Mouse (Mus musculus): ENCODE measurements at regions not wholly inside any gene's neighbourhood (a gene's known extent, or its start where the extent isn't known, plus 50 kb on each side); places are given as distances from the start of the nearest gene placed in this dataset.

DNA sequence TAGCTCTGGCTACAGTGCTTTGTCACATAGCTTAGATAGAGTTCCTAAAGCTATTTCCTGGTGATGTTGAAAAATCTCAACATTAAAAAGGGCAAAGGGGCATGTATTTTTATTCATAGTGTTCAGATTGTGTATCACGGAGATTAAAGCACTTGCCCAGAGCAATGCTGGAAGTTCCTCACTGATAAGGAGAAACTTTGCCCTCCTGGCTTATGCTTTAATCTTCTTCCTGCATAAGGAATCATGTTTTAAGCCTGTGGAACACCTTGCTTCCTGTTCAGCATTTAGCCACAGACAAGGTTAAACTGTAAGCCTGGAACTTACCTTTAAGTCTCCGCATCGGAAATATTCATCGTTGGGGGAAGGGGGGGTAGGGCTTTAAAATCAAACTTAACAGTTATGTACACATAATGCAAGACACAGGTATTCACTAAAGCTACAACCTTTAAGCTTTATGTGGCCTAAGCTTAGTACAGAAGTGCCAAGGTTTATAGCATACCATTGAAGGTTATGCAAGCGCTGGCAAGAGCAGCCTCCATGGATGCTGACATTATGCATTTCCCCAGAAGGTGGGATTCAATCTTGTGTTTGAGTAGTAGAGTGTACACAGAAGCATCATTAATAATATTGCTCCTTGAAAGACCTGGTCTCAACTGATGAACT is 655.5 kb upstream of the Adam24 start:
- TF ChIP-seq ZNF384 (IDR thresholded peaks at IDR 0.05; ENCODE audit: low read depth, low read length) (no peak), CHD2 (IDR thresholded peaks at IDR 0.05; ENCODE audit: low read depth, low read length) (no peak), MAFK (IDR thresholded peaks at IDR 0.05; ENCODE audit: insufficient read depth, low read depth, low read length) (no peak)

All from ES-E14 (cell line).